Mouse (Mus musculus): ENCODE data around the gene Pygo2.

DNA sequence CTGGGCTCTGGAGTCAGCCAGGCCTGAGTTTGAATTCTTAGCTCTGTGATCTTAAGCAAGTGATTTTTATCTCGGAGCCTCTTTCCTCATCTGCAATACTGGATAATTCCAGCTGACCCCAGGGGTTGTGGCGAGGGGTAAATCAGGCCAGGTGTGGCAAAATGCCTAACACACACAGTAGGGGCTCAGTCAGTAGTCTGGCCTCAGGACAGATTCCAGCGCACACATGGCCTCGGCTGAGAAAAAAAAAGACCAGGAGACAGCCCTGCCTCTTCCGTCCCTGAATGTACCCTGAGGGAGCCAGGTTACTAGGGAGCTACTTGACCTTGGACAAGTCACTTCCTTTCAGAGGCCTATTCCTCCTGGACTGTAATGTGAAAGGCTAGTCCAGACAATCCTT lies 47.1 kb upstream of the Pygo2 start:
- TF ChIP-seq EP300 (IDR thresholded peaks at IDR 0.05; ENCODE audit: low read depth): no peak
- no peak for TF ChIP-seq CTCF (IDR thresholded peaks at IDR 0.05; ENCODE audit: low read depth)
